Mouse (Mus musculus) lung, postnatal 10 days (tissue): ENCODE measurements around the gene Setd3.

Experiments used
- DNase-seq: peaks from one replicate; pipeline ENCODE4 v3.0.0; 2021

Gene Setd3

DNA sequence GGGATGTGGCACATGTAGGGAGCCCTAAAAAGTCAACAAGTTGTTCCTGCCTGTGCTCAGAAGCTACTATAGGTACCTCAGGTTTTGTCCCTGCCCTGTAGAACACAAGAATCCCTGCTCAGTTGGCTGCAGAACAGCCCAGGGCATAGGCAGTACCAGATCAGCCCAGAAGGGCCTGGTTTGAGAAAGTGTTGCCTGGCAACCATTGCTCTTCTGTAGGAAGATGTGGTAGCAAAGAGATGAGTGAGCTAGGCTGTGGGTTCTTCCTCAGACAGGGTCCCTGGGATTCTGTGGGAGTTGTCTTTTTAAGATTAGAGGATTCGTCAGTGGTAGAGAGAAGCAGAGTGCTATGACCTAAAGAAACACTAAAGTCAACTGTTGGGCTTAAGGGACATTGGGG, 21.0 kb upstream of the Setd3 start:
- no peak for DNase-seq

GRCm38 (mm10) chr12:108198447-108198846, 19.3 kb upstream of the Setd3 start:
- no peak for DNase-seq

DNA sequence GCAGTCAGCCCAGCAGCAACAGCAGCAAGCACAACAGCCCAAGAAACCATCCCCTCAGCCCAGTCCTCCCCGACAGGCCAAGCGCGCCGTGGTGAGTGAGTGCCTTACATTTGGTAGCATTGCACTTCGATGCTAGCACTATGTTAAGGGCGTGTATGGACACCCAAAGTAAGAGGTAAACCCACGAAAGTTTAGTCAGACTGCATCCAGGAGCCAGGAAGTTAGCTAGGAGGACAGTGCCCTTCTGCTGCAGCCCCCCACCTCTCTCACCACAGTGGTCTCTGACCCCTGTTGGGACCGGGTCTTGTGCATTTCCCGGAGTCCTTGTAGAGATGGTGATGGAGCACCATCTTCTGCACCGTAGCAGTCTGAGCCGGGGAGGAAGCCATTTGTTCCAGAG, 16.6 kb upstream of the Setd3 start:
- no peak for DNase-seq

DNA sequence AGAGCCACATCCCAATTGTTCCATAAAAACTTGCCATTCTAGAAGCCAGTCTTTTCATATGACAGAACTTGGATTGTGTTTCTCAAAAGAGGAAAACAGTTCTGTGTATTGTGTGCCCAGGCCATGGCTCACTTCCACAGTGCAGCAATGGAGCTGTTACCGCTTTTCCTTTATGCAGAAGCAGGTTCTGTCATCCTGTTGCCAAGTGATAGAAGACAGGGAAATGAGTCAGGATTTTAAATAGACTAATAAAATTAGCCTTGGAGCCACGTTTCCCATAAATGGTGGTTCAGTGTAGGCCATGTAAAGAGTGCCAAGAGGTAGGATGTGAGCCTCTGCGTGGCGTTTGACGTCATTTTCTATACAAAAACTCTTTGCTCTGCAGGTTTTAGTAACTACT, 14.8 kb upstream of the Setd3 start:
- DNase-seq = no peak

DNA sequence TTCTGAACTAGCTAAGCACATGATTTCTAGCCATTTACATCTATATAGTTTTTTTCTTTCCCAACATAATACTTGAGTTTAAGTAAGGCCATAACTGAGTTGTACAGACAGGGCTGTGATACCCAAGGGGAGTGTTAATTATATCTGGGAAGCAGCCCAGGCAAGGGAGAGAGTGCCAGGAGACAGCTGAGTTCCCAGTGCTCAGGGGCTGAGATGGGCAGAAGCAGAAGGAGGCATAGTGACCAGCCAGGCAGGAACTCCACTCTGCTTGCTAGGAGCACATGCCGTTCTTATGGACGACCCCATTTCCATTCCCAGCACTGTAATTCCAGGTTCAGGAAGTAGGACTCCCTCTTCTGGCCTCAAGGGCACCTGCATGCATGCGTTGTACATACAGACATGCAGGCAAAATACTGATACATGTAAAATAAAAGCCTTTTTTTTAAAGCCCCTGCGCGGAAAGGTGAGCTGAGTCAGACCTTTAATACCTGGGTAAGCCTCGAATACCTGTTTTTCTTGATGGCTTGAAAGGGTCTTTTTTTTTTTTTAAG, 8.5 kb upstream of the Setd3 start:
- no peak for DNase-seq

DNA sequence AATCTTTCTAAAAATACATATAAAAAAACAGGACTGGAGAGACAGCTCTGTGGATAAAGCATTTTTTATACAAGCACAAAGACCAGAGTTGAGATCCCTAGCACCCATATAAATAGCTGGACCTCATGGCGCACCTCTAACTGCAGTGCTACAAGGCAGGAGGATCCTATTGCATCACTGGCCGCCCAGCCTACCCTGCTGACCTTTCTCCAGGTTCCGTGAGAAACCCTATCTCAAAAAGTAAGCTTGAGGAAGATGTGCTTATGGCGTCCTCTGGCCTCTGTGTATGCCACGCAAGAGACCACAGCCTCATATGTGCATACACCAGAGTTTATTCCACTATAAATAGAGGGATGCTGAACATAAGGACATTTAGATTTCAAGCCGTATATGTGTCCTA, 2.6 kb upstream of the Setd3 start:
- DNase-seq = no peak

DNA sequence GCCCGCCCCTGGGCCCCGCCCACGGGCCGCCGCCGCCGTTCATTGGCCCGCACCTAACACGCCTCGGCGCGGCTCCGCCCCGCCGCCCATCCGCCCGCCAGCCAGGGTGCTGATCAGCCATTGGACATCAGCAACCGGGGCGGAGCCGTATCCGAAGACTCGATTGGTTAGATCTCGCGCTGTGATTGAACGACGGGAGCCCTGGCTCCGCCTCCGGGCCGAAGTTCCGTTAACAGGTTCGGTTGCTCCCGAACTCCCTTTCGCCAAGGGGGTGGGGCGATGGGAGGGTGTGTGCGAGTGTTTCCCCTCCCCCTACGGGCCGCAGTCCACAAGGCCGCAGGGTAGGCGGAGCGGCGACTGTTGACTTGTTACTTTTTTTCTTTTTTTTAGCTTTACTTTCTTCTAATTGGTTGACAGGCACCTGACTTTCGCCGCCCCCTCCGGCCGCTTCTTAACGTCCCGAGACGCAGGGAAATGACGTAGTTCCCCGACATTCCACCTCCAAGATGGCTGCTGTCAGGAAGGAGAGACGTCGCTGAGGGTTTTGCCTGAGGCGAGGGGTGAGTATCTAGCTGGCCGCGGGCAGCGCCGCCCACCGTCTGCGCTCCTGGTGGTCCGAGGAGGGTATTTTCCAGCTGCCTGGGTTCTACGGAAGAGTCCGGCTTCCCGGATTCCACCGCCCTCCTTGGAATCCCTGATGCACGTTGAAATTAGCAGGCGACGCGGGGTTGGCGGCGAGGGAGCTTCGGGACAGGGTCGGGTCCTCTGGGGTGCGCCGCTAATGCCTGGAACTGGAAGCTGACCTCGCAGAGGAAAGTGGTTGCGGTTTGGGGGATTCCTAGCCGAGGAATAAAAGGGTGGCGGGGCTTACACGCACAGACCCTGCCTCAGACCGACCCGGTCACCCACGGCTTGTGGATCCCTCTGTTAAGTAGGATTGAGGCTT, 480 bp upstream of the Setd3 start, which contains the start of gene Ccnk:
Ccnk (plus strand) TSS at position 259 of the 946 bp plus-strand sequence.
- DNase-seq = peak; percentile 100

- peak; percentile 67 for DNase-seq
Observed at GRCm38 (mm10) chr12:108178331-108179245, 526 bp downstream of the Setd3 start.

DNA sequence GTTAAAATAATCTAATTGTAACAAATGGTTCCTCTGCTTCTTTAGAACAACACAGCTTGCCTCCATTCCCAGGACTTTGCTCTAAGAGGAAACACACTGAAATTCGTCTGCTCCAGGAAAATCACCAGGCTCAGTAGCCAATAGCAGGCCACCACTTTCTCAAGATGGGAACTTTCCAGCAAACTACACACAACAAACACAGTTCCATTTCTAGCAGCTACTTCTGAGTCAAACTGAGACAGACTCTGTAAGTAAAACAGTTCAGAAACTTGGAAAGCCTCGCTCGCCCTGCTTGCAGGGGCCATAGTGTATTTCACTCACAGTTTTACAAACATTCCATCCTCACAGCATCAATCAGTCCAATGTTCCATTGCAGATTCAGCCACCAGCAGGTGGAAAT, 2.7 kb downstream of the Setd3 start:
- no peak for DNase-seq

- no peak for DNase-seq
Observed at GRCm38 (mm10) chr12:108174606-108175505, 4.3 kb downstream of the Setd3 start.

DNA sequence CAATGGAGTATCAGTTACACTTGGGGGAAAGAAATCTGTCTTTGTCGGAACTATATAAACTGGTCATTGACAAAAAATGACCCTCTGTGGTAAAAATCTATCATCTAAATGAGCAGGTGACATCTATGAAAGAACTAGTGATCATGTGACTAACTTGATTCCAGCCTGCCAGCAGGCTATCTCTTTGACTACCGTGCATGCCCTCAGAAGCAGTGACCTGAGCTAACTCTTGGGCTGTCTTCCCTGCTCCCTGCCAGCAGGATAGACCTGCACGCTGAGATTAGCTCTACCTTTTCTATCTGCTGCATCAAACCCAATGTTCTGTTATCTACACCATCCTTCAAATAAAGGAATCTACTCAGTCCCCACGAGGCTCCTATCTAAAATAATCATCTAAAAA, 6.5 kb downstream of the Setd3 start:
- DNase-seq = no peak

- DNase-seq = no peak
Observed at GRCm38 (mm10) chr12:108171336-108171735, 7.8 kb downstream of the Setd3 start.

DNA sequence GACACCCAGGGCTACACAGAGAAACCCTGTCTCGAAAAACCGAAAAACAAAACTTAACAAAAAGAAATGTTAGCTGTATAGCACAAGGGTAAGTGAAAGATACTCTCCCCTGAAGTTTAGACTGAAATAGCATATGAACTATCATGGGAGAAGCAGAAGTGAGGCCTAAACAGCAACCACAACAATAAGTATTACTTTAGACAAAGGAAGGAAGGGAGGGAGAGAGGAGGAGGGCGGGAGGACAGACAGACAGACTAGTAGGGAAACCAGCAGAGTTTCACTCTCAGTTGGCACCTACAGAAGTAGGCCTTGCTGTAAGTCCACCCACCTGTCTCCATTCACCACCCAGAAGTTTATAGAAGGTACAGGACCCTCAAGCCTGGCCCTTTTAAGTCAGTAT, 8.6 kb downstream of the Setd3 start:
- DNase-seq = no peak

DNA sequence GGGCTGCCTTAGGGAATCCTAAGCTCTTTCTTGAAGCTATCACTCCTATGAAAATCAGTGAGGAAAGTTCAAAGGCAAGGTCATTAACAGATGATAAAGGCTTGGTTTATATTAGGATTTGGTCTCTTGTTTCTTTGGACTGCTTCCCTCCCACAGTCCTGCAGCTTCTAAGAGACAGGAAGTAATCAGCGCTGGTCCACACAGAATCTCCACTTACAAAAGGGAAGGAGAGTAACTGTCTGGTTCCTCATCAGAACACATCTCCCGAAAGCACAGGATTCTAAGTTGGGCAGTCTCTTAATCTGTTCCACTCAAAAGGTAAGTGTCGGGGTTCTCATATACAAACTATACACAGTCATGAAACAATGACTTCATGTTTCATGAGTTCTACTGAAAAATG, 10.2 kb downstream of the Setd3 start:
- DNase-seq = no peak

DNA sequence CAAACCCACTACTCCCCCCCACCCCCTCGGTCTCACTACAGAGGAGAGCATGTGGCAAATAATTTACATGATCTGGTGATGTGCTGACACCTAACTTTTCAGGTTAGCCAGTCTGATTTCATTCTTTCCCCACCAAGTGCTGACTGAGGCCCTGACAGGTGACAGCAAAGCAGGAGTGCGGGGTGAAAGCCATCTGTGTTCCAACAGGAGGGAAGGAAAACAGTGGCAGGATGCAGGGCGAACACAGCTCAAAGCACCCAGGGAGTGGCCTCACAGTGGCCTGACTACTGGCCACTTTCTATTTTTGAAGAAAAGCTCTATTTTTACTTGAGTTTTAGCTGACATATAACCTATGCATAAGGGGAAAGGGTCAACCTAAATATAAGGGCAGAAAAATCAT, 15.4 kb downstream of the Setd3 start:
- no peak for DNase-seq

- DNase-seq = peak; percentile 31
Observed at GRCm38 (mm10) chr12:108162036-108162435, 17.1 kb downstream of the Setd3 start.

DNA sequence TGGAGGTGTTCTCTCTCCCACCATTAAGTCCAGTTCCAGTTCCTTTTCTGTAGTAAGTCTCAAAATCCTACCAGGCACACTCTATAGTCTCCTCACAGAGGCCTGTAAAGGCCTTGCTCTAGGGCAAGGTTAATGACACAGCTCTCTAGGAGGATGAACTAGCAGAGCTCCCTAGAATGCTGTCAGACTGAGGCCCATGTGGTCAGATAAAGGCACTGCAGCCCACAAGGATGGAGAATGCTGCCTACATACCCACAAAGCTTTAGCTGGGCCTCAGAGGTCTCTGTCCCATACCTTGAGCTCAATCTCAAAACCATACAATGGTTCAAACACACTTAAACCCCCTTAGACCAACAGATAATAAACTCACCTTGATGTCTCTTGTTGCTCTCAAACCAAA, 19.3 kb downstream of the Setd3 start:
- no peak for DNase-seq

GRCm38 (mm10) chr12:108152743-108153142, 26.4 kb downstream of the Setd3 start:
- DNase-seq = no peak

GRCm38 (mm10) chr12:108149764-108150163, 29.4 kb downstream of the Setd3 start:
- DNase-seq = peak; percentile 22

DNA sequence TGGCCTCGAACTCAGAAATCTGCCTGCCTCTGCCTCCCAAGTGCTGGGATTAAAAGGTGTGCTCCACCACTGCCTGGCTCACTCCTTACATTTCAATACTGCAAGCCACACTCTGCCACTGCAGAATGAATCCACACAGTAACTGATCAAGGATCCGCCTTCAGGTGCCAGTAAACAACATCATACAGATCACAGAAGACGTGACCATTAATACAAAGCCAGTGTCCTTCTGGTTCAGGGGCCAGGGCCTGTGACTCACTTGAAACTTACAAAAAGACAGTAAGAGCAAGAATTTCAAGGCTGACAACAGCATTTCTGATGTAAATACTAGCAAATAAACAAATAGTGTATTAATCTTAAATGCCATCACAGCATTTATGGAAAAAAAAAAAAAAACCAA, 33.9 kb downstream of the Setd3 start:
- no peak for DNase-seq

GRCm38 (mm10) chr12:108143624-108144498, 35.3 kb downstream of the Setd3 start:
- DNase-seq = no peak
